Mouse (Mus musculus) neural tube, embryonic 12.5 days (tissue): ENCODE data around the gene Coro7. TPM values are rescaled to one million over a fixed set of nuclear protein-coding genes. Genes with fewer than 3 reads are reported as not detected.
"Not testable (repeated sequence)": the region's sequence is repeated elsewhere in the genome, so short reads cannot be mapped to it uniquely, and the experiment has no call there.

Experiments
- ATAC-seq: fragments of 200-750 bp; cut with Nextera tagmentation; 2 replicates; pipeline ENCODE4 v1.8.0; 2017; ENCODE audit warnings: low read depth, mild to moderate bottlenecking, moderate TSS enrichment, moderate library complexity; ENCODE audit not compliant: low FRiP score
- H3K27ac ChIP-seq: fragments of 300-500 bp; sonication (generic); 2 replicates; pipeline ENCODE4 v1.5.1; 2016
- H3K27me3 ChIP-seq: fragments of 300-500 bp; sonication (generic); replicated peaks from 2 replicates; pipeline ENCODE4 v1.6.1; 2016; ENCODE audit warnings: mild to moderate bottlenecking
- H3K36me3 ChIP-seq: fragments of 300-500 bp; sonication (generic); 2 replicates; pipeline ENCODE4 v1.6.1; 2016; ENCODE audit warnings: mild to moderate bottlenecking
- H3K4me1 ChIP-seq: fragments of 300-500 bp; sonication (generic); 2 replicates; pipeline ENCODE4 v1.6.1; 2016
- H3K4me2 ChIP-seq: fragments of 300-500 bp; sonication (generic); replicated peaks from 2 replicates; pipeline ENCODE4 v1.6.1; 2016; ENCODE audit warnings: mild to moderate bottlenecking
- H3K4me3 ChIP-seq: fragments of 300-500 bp; sonication (generic); 2 replicates; pipeline ENCODE4 v1.5.1; 2016
- H3K9ac ChIP-seq: fragments of 300-500 bp; sonication (generic); 2 replicates; pipeline ENCODE4 v1.6.1; 2016; ENCODE audit warnings: mild to moderate bottlenecking
- H3K9me3 ChIP-seq: fragments of 300-500 bp; sonication (generic); 2 replicates; pipeline ENCODE4 v1.6.1; 2016; ENCODE audit warnings: mild to moderate bottlenecking
- WGBS: fragments of 180-500 bp; shearing (Covaris S2); methylation state at CpG from one replicate; pipeline ENCODE4 v1.1.7; 2016; 5-methylcytosine and 5-hydroxymethylcytosine counted together
- polyA plus RNA-seq: library from polyadenylated mRNA; unstranded; fragments of >200 nt; fragmentation: Nextera tagmentation; extraction: Ambion mirVana; gene quantifications from 2 replicates; pipeline ENCODE4 v1.2.1, GENCODE M21; 2016

Gene Coro7
- polyA plus RNA-seq, 1 experiment from 2014 or later, result 31.2 TPM

GRCm38 (mm10) chr16:4713861-4714710 lies 34.5 kb upstream of the Coro7 start:
- no peak overlapping the region for H3K4me3 ChIP-seq
- H3K9ac ChIP-seq, result no peak overlapping the region
- no peak overlapping the region for H3K4me2 ChIP-seq
- peaks cover 68% of the 10 kb centered on the region for H3K36me3 ChIP-seq
- peaks cover 1% of the 10 kb centered on the region; the same call in 1 of the 2 replicates for H3K4me1 ChIP-seq
- no peak for ATAC-seq
- 94% methylated on average over 17 of the region's 17 CpGs for WGBS
- H3K27me3 ChIP-seq, result no peaks in the 10 kb centered on the region
- no peaks in the 10 kb centered on the region for H3K9me3 ChIP-seq
- H3K27ac ChIP-seq, result no peak overlapping the region

GRCm38 (mm10) chr16:4711173-4711572 lies 31.6 kb upstream of the Coro7 start:
- 92% methylated on average over 4 of the region's 4 CpGs for WGBS

GRCm38 (mm10) chr16:4705541-4705940 lies 26.0 kb upstream of the Coro7 start:
- Histone ChIP-seq H3K4me2 (no peak overlapping the region), H3K36me3 (peaks cover 91% of the 10 kb centered on the region)

More at GRCm38 (mm10) chr16:4711173-4711572, 31.6 kb upstream of the Coro7 start:
- no peak overlapping the region for H3K4me2 ChIP-seq
- H3K27ac ChIP-seq, result no peak overlapping the region
- H3K27me3 ChIP-seq, result no peaks in the 10 kb centered on the region
- no peaks in the 10 kb centered on the region for H3K4me1 ChIP-seq
- no peaks in the 10 kb centered on the region for H3K9me3 ChIP-seq
- peaks cover 91% of the 10 kb centered on the region for H3K36me3 ChIP-seq
- no peak for ATAC-seq
- no peak overlapping the region for H3K9ac ChIP-seq
- no peak overlapping the region for H3K4me3 ChIP-seq

GRCm38 (mm10) chr16:4702646-4703045 lies 23.1 kb upstream of the Coro7 start:
- no peaks in the 10 kb centered on the region for H3K9me3 ChIP-seq
- H3K4me3 ChIP-seq, result no peak overlapping the region
- no peak overlapping the region for H3K27ac ChIP-seq
- H3K27me3 ChIP-seq, result no peaks in the 10 kb centered on the region
- WGBS, result 75% methylated on average over 1 of the region's 1 CpGs
- H3K4me1 ChIP-seq, result no peaks in the 10 kb centered on the region
- H3K9ac ChIP-seq, result no peak overlapping the region
- no peak for ATAC-seq
- H3K4me2 ChIP-seq, result no peak overlapping the region
- H3K36me3 ChIP-seq, result peaks cover 95% of the 10 kb centered on the region

More at GRCm38 (mm10) chr16:4705541-4705940, 26.0 kb upstream of the Coro7 start:
- no peak overlapping the region for H3K27ac ChIP-seq
- H3K4me1 ChIP-seq, result no peaks in the 10 kb centered on the region
- no peaks in the 10 kb centered on the region for H3K27me3 ChIP-seq
- no peaks in the 10 kb centered on the region for H3K9me3 ChIP-seq
- WGBS, result 82% methylated on average over 4 of the region's 4 CpGs
- no peak overlapping the region for H3K9ac ChIP-seq
- no peak overlapping the region for H3K4me3 ChIP-seq
- ATAC-seq, result no peak

- H3K27me3 ChIP-seq, result no peaks in the 10 kb centered on the region
- H3K4me3 ChIP-seq, result no peak overlapping the region
- H3K4me1 ChIP-seq, result no peaks in the 10 kb centered on the region
- no peak overlapping the region for H3K9ac ChIP-seq
- no peaks in the 10 kb centered on the region for H3K9me3 ChIP-seq
- no peak overlapping the region for H3K4me2 ChIP-seq
- peaks cover 96% of the 10 kb centered on the region for H3K36me3 ChIP-seq
- H3K27ac ChIP-seq, result no peak overlapping the region
- 93% methylated on average over 3 of the region's 3 CpGs for WGBS
- no peak for ATAC-seq
Observed at GRCm38 (mm10) chr16:4701211-4701610, 21.6 kb upstream of the Coro7 start.

- peaks cover 61% of the 10 kb centered on the region for H3K36me3 ChIP-seq
- WGBS, result 96% methylated on average over 4 of the region's 4 CpGs
- H3K9me3 ChIP-seq, H3K4me3 ChIP-seq, H3K9ac ChIP-seq, H3K27ac ChIP-seq, H3K4me2 ChIP-seq, H3K4me1 ChIP-seq, ATAC-seq, H3K27me3 ChIP-seq: not testable (repeated sequence)
Observed at GRCm38 (mm10) chr16:4689371-4689770, 9.8 kb upstream of the Coro7 start.

- Histone ChIP-seq H3K27me3 (no peaks in the 10 kb centered on the region), H3K36me3 (peaks cover 18% of the 10 kb centered on the region), H3K27ac (no peak overlapping the region), H3K9ac (peak overlapping the region; percentile 81), H3K9me3 (no peaks in the 10 kb centered on the region), H3K4me1 (peaks cover 8% of the 10 kb centered on the region), H3K4me3 (peak overlapping the region; percentile 88), H3K4me2 (peak overlapping the region; percentile 92)
- no peak; the same call in 1 of the 2 replicates for ATAC-seq
- under 1% methylated on average over 9 of the region's 9 CpGs for WGBS
Observed at GRCm38 (mm10) chr16:4684457-4684791, 4.8 kb upstream of the Coro7 start.

GRCm38 (mm10) chr16:4683581-4684456 lies 4.2 kb upstream of the Coro7 start:
- H3K27ac ChIP-seq, result no peak overlapping the region

GRCm38 (mm10) chr16:4683193-4683580 lies 3.6 kb upstream of the Coro7 start:
- H3K4me2 ChIP-seq, result peak overlapping the region; percentile 92
- ATAC-seq, result no peak
- no peaks in the 10 kb centered on the region for H3K27me3 ChIP-seq
- H3K4me3 ChIP-seq, result peak overlapping the region; percentile 88
- H3K9ac ChIP-seq, result peak overlapping the region; percentile 50; the same call in 1 of the 2 replicates
- H3K4me1 ChIP-seq, result peaks cover 18% of the 10 kb centered on the region
- 32% methylated on average over 9 of the region's 9 CpGs for WGBS
- no peak overlapping the region for H3K27ac ChIP-seq
- H3K9me3 ChIP-seq, result no peaks in the 10 kb centered on the region
- H3K36me3 ChIP-seq, result peaks cover 9% of the 10 kb centered on the region

More at GRCm38 (mm10) chr16:4683581-4684456, 4.2 kb upstream of the Coro7 start:
- ATAC-seq, result peak; percentile 80
- Histone ChIP-seq H3K4me1 (peaks cover 14% of the 10 kb centered on the region), H3K9me3 (no peaks in the 10 kb centered on the region), H3K27me3 (no peaks in the 10 kb centered on the region), H3K9ac (peak overlapping the region; percentile 81), H3K4me2 (peak overlapping the region; percentile 92), H3K36me3 (peaks cover 12% of the 10 kb centered on the region), H3K4me3 (peak overlapping the region; percentile 88)
- WGBS, result under 1% methylated on average over 54 of the region's 54 CpGs

GRCm38 (mm10) chr16:4682628-4683179 lies 3.1 kb upstream of the Coro7 start:
- H3K9me3 ChIP-seq, result no peaks in the 10 kb centered on the region
- peaks cover 4% of the 10 kb centered on the region for H3K36me3 ChIP-seq
- no peaks in the 10 kb centered on the region for H3K27me3 ChIP-seq
- ATAC-seq, result no peak
- no peak overlapping the region for H3K27ac ChIP-seq
- WGBS, result 77% methylated on average over 4 of the region's 4 CpGs
- H3K9ac ChIP-seq, result no peak overlapping the region
- no peak overlapping the region for H3K4me3 ChIP-seq
- peaks cover 18% of the 10 kb centered on the region for H3K4me1 ChIP-seq
- peak overlapping the region; percentile 92 for H3K4me2 ChIP-seq

- H3K4me1 ChIP-seq, result peaks cover 18% of the 10 kb centered on the region
- not testable (repeated sequence) for H3K9me3 ChIP-seq, ATAC-seq, H3K4me3 ChIP-seq, H3K9ac ChIP-seq, H3K4me2 ChIP-seq, H3K27ac ChIP-seq, H3K36me3 ChIP-seq, H3K27me3 ChIP-seq
- 89% methylated on average over 3 of the region's 3 CpGs for WGBS
Observed at GRCm38 (mm10) chr16:4680922-4681455, 1.4 kb upstream of the Coro7 start.

- ATAC-seq, result no peak
- Histone ChIP-seq H3K27ac (no peak overlapping the region), H3K9me3 (no peaks in the 10 kb centered on the region), H3K9ac (no peak overlapping the region), H3K36me3 (peaks cover 11% of the 10 kb centered on the region; the same call in 1 of the 2 replicates), H3K4me3 (no peak overlapping the region), H3K4me1 (peaks cover 13% of the 10 kb centered on the region), H3K27me3 (no peaks in the 10 kb centered on the region), H3K4me2 (peak overlapping the region; percentile 90)
- 88% methylated on average over 5 of the region's 5 CpGs for WGBS
Observed at GRCm38 (mm10) chr16:4678080-4678479, 1.5 kb downstream of the Coro7 start.
